Mouse (Mus musculus): ENCODE results near the gene Slc19a3. TPM values are rescaled to one million over a fixed set of nuclear protein-coding genes. Genes with fewer than 3 reads are reported as not detected.
"Not testable (repeated sequence)": the region's sequence is repeated elsewhere in the genome, so short reads cannot be mapped to it uniquely, and the experiment has no call there.

The Slc19a3 gene
- total RNA-seq, 4 experiments from 2014 or later: 1.4 to 2.3 (median 1.6) TPM

GRCm38 (mm10) chr1:83007471-83007870 is 30.8 kb downstream of the Slc19a3 start:
- DNase-seq (ENCODE audit: low spot score in 2 of 2): no peak

GRCm38 (mm10) chr1:83006218-83007179 is 31.7 kb downstream of the Slc19a3 start:
- no peak for DNase-seq (ENCODE audit: low spot score in 2 of 2)

GRCm38 (mm10) chr1:83000306-83000705 is 37.9 kb downstream of the Slc19a3 start, which contains the start of gene Gm47959:
Gene Gm47959 (plus strand): TSS chr1:83000548.
- DNase-seq (ENCODE audit: low spot score in 2 of 2): not testable (repeated sequence)

- no peak for DNase-seq (ENCODE audit: low spot score in 2 of 2)
Observed at GRCm38 (mm10) chr1:82993947-82994346, 44.3 kb downstream of the Slc19a3 start.

- DNase-seq (ENCODE audit: low spot score in 2 of 2): no peak
Observed at GRCm38 (mm10) chr1:82992093-82992492, 46.2 kb downstream of the Slc19a3 start.

GRCm38 (mm10) chr1:82991596-82991995 is 46.7 kb downstream of the Slc19a3 start:
- DNase-seq (ENCODE audit: low spot score in 2 of 2): no peak

GRCm38 (mm10) chr1:82991062-82991461 is 47.2 kb downstream of the Slc19a3 start:
- no peak for DNase-seq (ENCODE audit: low spot score in 2 of 2)

- peak; percentile 11 to 42 for DNase-seq (ENCODE audit: low spot score in 2 of 2)
Observed at GRCm38 (mm10) chr1:82987530-82988198, 50.6 kb downstream of the Slc19a3 start.

- no peak for DNase-seq (ENCODE audit: low spot score in 2 of 2)
Observed at GRCm38 (mm10) chr1:82986738-82987137, 51.5 kb downstream of the Slc19a3 start.

GRCm38 (mm10) chr1:82977840-82978239 is 60.4 kb downstream of the Slc19a3 start:
- DNase-seq (ENCODE audit: low spot score in 2 of 2): no peak

GRCm38 (mm10) chr1:82975750-82976149 is 62.5 kb downstream of the Slc19a3 start:
- DNase-seq (ENCODE audit: low spot score in 2 of 2): no peak

- no peak for DNase-seq (ENCODE audit: low spot score in 2 of 2)
Observed at GRCm38 (mm10) chr1:82974342-82974741, 63.9 kb downstream of the Slc19a3 start.

- DNase-seq (ENCODE audit: low spot score in 2 of 2): no peak
Observed at GRCm38 (mm10) chr1:82973901-82974300, 64.3 kb downstream of the Slc19a3 start.

- no peak for DNase-seq (ENCODE audit: low spot score in 2 of 2)
Observed at GRCm38 (mm10) chr1:82973244-82973643, 65.0 kb downstream of the Slc19a3 start.

GRCm38 (mm10) chr1:82972046-82972445 is 66.2 kb downstream of the Slc19a3 start:
- no peak for DNase-seq (ENCODE audit: low spot score in 2 of 2)

GRCm38 (mm10) chr1:82966413-82966812 is 71.8 kb downstream of the Slc19a3 start:
- DNase-seq (ENCODE audit: low spot score in 2 of 2): no peak

Other genes with a start within 250 kb of the Slc19a3 start
- gene Agfg1, start 199.0 kb downstream of the Slc19a3 start, total RNA-seq (2022): 10 to 100 TPM; 61.6 to 70.6 (median 67.7) TPM
- 1 to 10 TPM in 1 of 4 experiments, under 1 TPM in 1, not detected in 2; 0.70 to 1.6 TPM for gene A030005L19Rik, start 125.1 kb downstream of the Slc19a3 start, total RNA-seq (2022)
- gene A030014E15Rik, start 113.5 kb downstream of the Slc19a3 start, total RNA-seq (2022): not detected
- not detected for gene Gm6217, start 107.0 kb downstream of the Slc19a3 start, total RNA-seq (2022)
- not detected for gene A030003K21Rik, start 95.1 kb downstream of the Slc19a3 start, total RNA-seq (2022)
- gene Gm7544, start 82.4 kb downstream of the Slc19a3 start, total RNA-seq (2022): not detected
- not detected for gene Gm47955, start 78.2 kb downstream of the Slc19a3 start, total RNA-seq (2022)
- not detected for gene Gm47959, start 37.9 kb downstream of the Slc19a3 start, total RNA-seq (2022)
- not detected for gene Krtap28-10, start 4.0 kb upstream of the Slc19a3 start, total RNA-seq (2022)
- gene Gm47969, start 6.5 kb upstream of the Slc19a3 start, total RNA-seq (2022): not detected
- gene A030005K14Rik, start 20.9 kb upstream of the Slc19a3 start, total RNA-seq (2022): not detected
- under 1 TPM in 1 of 4 experiments, not detected in 3; 0.33 TPM for gene Krtap28-13, start 22.5 kb upstream of the Slc19a3 start, total RNA-seq (2022)
- gene Ccl20, start 78.3 kb upstream of the Slc19a3 start, total RNA-seq (2022): not detected
- 1 to 10 TPM in 2 of 4 experiments, under 1 TPM in 2; 0.66 to 1.6 (median 1.1) TPM for gene Daw1, start 121.3 kb upstream of the Slc19a3 start, total RNA-seq (2022)

Measured in layer of hippocampus, adult 8-10 months (tissue).